Comparison of ENCODE assay signal across 10 mouse cellular contexts in the genomic region with DNA sequence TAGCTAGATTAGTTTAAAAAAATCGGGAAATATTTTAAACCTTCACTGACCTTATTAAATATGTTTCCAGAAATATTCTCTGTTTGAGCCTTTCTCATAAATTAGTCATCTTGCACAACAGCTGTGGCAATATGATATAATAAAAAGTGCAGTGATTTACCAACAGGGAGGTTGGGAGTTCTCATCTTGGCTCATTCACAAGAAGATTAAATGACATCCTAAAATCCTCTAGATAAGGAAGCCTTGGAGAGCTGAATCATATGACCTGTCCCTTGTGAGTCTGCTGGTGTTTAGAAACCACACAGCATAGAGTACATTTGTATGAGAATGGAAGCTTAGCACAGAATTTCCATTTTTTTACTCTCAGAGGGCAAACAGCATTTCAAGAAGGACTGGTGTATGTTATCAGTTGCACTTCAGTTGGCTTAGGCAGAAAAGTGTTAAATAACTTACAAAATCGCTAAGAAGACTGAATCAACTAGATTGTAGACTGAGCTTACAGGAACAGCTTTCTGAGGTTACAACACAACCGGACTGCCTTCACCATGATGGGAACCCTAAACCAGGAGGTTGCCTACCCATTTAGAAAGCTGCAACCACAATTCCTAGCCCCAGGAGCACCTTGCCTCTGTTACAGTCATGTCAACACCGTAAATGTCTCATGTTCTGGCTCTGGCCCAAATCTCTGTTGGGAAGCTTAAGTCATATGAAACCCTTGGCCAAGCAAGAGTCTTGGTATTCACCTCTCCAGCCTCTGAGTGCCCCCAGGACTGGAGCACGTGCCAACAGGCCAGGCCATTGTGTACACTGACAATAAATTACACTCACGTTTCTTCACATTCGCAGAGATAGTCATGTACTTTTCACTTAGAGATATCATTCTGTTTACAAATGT.
DNase-seq lines count a peak whose midpoint lies in the region; ATAC-seq lines count a peak whose summit lies in the region.
"Had no signal": no experiment of that assay in that cellular context is flagged by ENCODE, and none has a peak within 500 bp of the region (broad histone marks: within the 10 kb centered on the region; RNA-seq: fewer than 3 reads in every experiment).

No protein-coding gene starts in this region.

- DNase-seq in heart, adult 11 months = no peak
- DNase-seq in cerebellum, adult 8-10 months = peak; percentile 20
- peak; percentile 15 for DNase-seq in lung, postnatal 14 days
- no peak for DNase-seq in forebrain, embryonic 14.5 days (ENCODE audit: low spot score)
- DNase-seq: thymus, postnatal 4 days had no signal

- 0 out of 2 replicates have a peak overlapping the region, but pooled peaks have one; percentile 5 for H3K27ac ChIP-seq in heart, embryonic 13.5 days (replicated peaks)
- H3K27ac ChIP-seq in heart, embryonic 16.5 days (ENCODE audit: low read length) = peak overlapping the region; percentile 31; the same call in 1 of the 2 replicates
- H3K27ac ChIP-seq in forebrain, embryonic 14.5 days (ENCODE audit: low read depth, low read length) = no peak overlapping the region
- H3K27ac ChIP-seq: embryonic facial prominence, embryonic 13.5 days; midbrain, embryonic 12.5 days had no signal

- H3K27me3 ChIP-seq in heart, embryonic 13.5 days (replicated peaks) = no peaks in the 10 kb centered on the region
- no peaks in the 10 kb centered on the region for H3K27me3 ChIP-seq in heart, embryonic 16.5 days (ENCODE audit: control insufficient read depth, insufficient read depth, low read length)
- H3K27me3 ChIP-seq in forebrain, embryonic 14.5 days (replicated peaks; ENCODE audit: control insufficient read depth, insufficient read depth, low read length) = no peaks in the 10 kb centered on the region
- H3K27me3 ChIP-seq: embryonic facial prominence, embryonic 13.5 days; midbrain, embryonic 12.5 days had no signal

- no peak overlapping the region for H3K4me3 ChIP-seq in heart, embryonic 13.5 days
- no peak overlapping the region for H3K4me3 ChIP-seq in heart, embryonic 16.5 days (ENCODE audit: low read length)
- no peak overlapping the region for H3K4me3 ChIP-seq in forebrain, embryonic 14.5 days (ENCODE audit: low read depth, low read length)
- H3K4me3 ChIP-seq: embryonic facial prominence, embryonic 13.5 days; midbrain, embryonic 12.5 days had no signal

- H3K9ac ChIP-seq in heart, embryonic 13.5 days = no peak overlapping the region
- no peak overlapping the region for H3K9ac ChIP-seq in heart, embryonic 16.5 days (ENCODE audit: low read length)
- no peak overlapping the region for H3K9ac ChIP-seq in forebrain, embryonic 14.5 days (ENCODE audit: low read length)
- H3K9ac ChIP-seq: embryonic facial prominence, embryonic 13.5 days; midbrain, embryonic 12.5 days had no signal

- H3K36me3 ChIP-seq in heart, embryonic 13.5 days = peaks cover 26% of the 10 kb centered on the region
- H3K36me3 ChIP-seq in heart, embryonic 16.5 days (ENCODE audit: control insufficient read depth, insufficient read depth) = peaks cover 13% of the 10 kb centered on the region; the same call in 1 of the 2 replicates
- peaks cover 13% of the 10 kb centered on the region; the same call in 1 of the 2 replicates for H3K36me3 ChIP-seq in forebrain, embryonic 14.5 days (ENCODE audit: control insufficient read depth, insufficient read depth, low read length)

- H3K4me1 ChIP-seq in heart, embryonic 13.5 days = peaks cover 11% of the 10 kb centered on the region
- H3K4me1 ChIP-seq in heart, embryonic 16.5 days (ENCODE audit: control insufficient read depth, insufficient read depth, low read length) = peaks cover 7% of the 10 kb centered on the region
- H3K4me1 ChIP-seq in forebrain, embryonic 14.5 days (ENCODE audit: control insufficient read depth, insufficient read depth, low read length) = no peaks in the 10 kb centered on the region; the same call in 1 of the 2 replicates
- H3K4me1 ChIP-seq: midbrain, embryonic 12.5 days had no signal

- no peak for ATAC-seq in heart, embryonic 13.5 days (ENCODE audit: extremely low read depth, insufficient number of reproducible peaks, low FRiP score, low TSS enrichment)
- ATAC-seq in heart, embryonic 16.5 days (replicated peaks; ENCODE audit: extremely low read depth, insufficient read depth, low FRiP score) = no peak
- ATAC-seq in forebrain, embryonic 14.5 days = no peak
- no peak for ATAC-seq in inflammation-experienced regulatory T-cells, adult 6 months

- WGBS in heart, embryonic 13.5 days = 60% methylated on average over 7 of the region's 7 CpGs
- 55% methylated on average over 7 of the region's 7 CpGs for WGBS in heart, embryonic 16.5 days
- 84% methylated on average over 7 of the region's 7 CpGs for WGBS in forebrain, embryonic 14.5 days

- H3K4me2 ChIP-seq in heart, embryonic 13.5 days = no peak overlapping the region
- H3K4me2 ChIP-seq in heart, embryonic 16.5 days (ENCODE audit: low read depth, low read length) = no peak overlapping the region
- H3K4me2 ChIP-seq in forebrain, embryonic 14.5 days (ENCODE audit: low read length) = no peak overlapping the region
- H3K4me2 ChIP-seq: embryonic facial prominence, embryonic 13.5 days; midbrain, embryonic 12.5 days had no signal

- no peaks in the 10 kb centered on the region for H3K9me3 ChIP-seq in heart, embryonic 13.5 days
- no peaks in the 10 kb centered on the region; the same call in 1 of the 2 replicates for H3K9me3 ChIP-seq in heart, embryonic 16.5 days (replicated peaks; ENCODE audit: control insufficient read depth, low read length)
- H3K9me3 ChIP-seq in forebrain, embryonic 14.5 days (replicated peaks; ENCODE audit: control insufficient read depth, low read length) = no peaks in the 10 kb centered on the region
- H3K9me3 ChIP-seq: embryonic facial prominence, embryonic 13.5 days; midbrain, embryonic 12.5 days had no signal

Comparison
In these comparisons a context has a peak if more than half of its experiments do, and no peak if none do; other contexts are left out.
1. DNase-seq: peak in cerebellum, adult 8-10 months (single experiment) and lung, postnatal 14 days (single experiment); none in heart, adult 11 months (single experiment) and forebrain, embryonic 14.5 days (single experiment).